Mouse (Mus musculus) myocyte (in vitro differentiated cells): Measurements from ENCODE around the gene 4930404N11Rik. TPM values are rescaled to one million over a fixed set of nuclear protein-coding genes. Genes with fewer than 3 reads are reported as not detected.

ENCODE experiments used
- H3K27me3 ChIP-seq: one replicate; pipeline ENCODE4 v1.6.1; 2011; ENCODE audit not compliant: control insufficient read depth, insufficient read depth, insufficient read length
- H3K36me3 ChIP-seq: one replicate; pipeline ENCODE4 v1.6.1; 2011; ENCODE audit not compliant: control insufficient read depth, insufficient read depth
- H3K4me2 ChIP-seq: one replicate; pipeline ENCODE4 v1.6.1; 2011; ENCODE audit warnings: low read depth, control low read depth
- H3K4me3 ChIP-seq: one replicate; pipeline ENCODE4 v1.5.1; 2011; ENCODE audit warnings: mild to moderate bottlenecking, control low read depth, moderate library complexity
- H3K79me2 ChIP-seq: one replicate; pipeline ENCODE4 v1.6.1; 2011; ENCODE audit not compliant: control insufficient read depth, insufficient read depth
- H3ac ChIP-seq: one replicate; pipeline ENCODE4 v1.6.1; 2011; ENCODE audit not compliant: control insufficient read depth, insufficient read length
- CEBPB ChIP-seq: IDR thresholded peaks from 2 replicates; pipeline ENCODE4 v1.6.1; 2011; ENCODE audit warnings: mild to moderate bottlenecking, moderate library complexity; ENCODE audit not compliant: poor library complexity, insufficient read depth, severe bottlenecking
- MYOD1 ChIP-seq, 3 experiments: IDR thresholded peaks; one replicate each; pipeline ENCODE4 v1.6.1; 2011; ENCODE audit warnings: control low read depth in 2 of 3, low read depth in 2 of 3, mild to moderate bottlenecking in 2 of 3, moderate library complexity in 1 of 3; ENCODE audit not compliant: insufficient read length in 2 of 3, control insufficient read depth in 1 of 3
- MYOG ChIP-seq, 3 experiments: IDR thresholded peaks; one replicate each; pipeline ENCODE4 v1.6.1; 2011; ENCODE audit warnings: control low read depth in 2 of 3, low read depth in 2 of 3, mild to moderate bottlenecking in 2 of 3; ENCODE audit not compliant: insufficient read length in 2 of 3, control insufficient read depth in 1 of 3, insufficient read depth in 1 of 3
- POLR2A ChIP-seq: IDR thresholded peaks from one replicate; pipeline ENCODE4 v1.6.1; 2011; ENCODE audit warnings: low read depth, mild to moderate bottlenecking, control low read depth, moderate library complexity; ENCODE audit not compliant: insufficient read length
- POLR2AphosphoS2 ChIP-seq: IDR thresholded peaks from one replicate; pipeline ENCODE4 v1.6.1; 2011; ENCODE audit warnings: low read depth, control low read depth; ENCODE audit not compliant: insufficient read length
- REST ChIP-seq: IDR thresholded peaks from one replicate; pipeline ENCODE4 v1.6.1; 2011; ENCODE audit warnings: mild to moderate bottlenecking, control low read depth, moderate library complexity; ENCODE audit not compliant: insufficient read depth, insufficient read length
- SRF ChIP-seq: IDR thresholded peaks from one replicate; pipeline ENCODE4 v1.6.1; 2011; ENCODE audit warnings: low read depth; ENCODE audit not compliant: control insufficient read depth, insufficient read length
- TCF12 ChIP-seq: IDR thresholded peaks from one replicate; pipeline ENCODE4 v1.6.1; 2011; ENCODE audit warnings: mild to moderate bottlenecking, control low read depth; ENCODE audit not compliant: poor library complexity, insufficient read depth, severe bottlenecking
- TCF3 ChIP-seq: IDR thresholded peaks from one replicate; pipeline ENCODE4 v1.6.1; 2011; ENCODE audit warnings: low read depth, control low read depth; ENCODE audit not compliant: insufficient read length
- USF1 ChIP-seq: IDR thresholded peaks from one replicate; pipeline ENCODE4 v1.6.1; 2011; ENCODE audit warnings: low read depth, mild to moderate bottlenecking, control low read depth, moderate library complexity
- polyA plus RNA-seq: library from polyadenylated mRNA; unstranded; fragments of >200 nt; fragmentation: generic; extraction: Trizol; gene quantifications from one replicate; pipeline ENCODE4 v1.2.1, GENCODE M21; 2012; ENCODE audit warnings: missing spikeins

The 4930404N11Rik gene
- polyA plus RNA-seq, 1 experiment = 0.92 TPM

- Histone ChIP-seq H3K27me3 (no peaks in the 10 kb centered on the region), H3K4me2 (no peak overlapping the region), H3ac (no peak overlapping the region), H3K79me2 (peaks cover 5% of the 10 kb centered on the region), H3K36me3 (peaks cover 9% of the 10 kb centered on the region), H3K4me3 (no peak overlapping the region)
- TF ChIP-seq TCF12 (no peak), MYOD1 (IDR thresholded peaks at IDR 0.05; ENCODE audit: control insufficient read depth in 1 of 3, insufficient read length in 2 of 3, low read depth in 2 of 3) (no peak), CEBPB (no peak)
Measured at GRCm38 (mm10) chr10:81362336-81362949, 3.2 kb downstream of the 4930404N11Rik start.

- H3K4me2 ChIP-seq = peak overlapping the region; percentile 44
Measured at GRCm38 (mm10) chr10:81360721-81361120, 4.9 kb downstream of the 4930404N11Rik start.

GRCm38 (mm10) chr10:81358841-81359240 lies 6.8 kb downstream of the 4930404N11Rik start:
- H3K36me3 ChIP-seq = no peaks in the 10 kb centered on the region
- peak overlapping the region; percentile 55 for H3K4me3 ChIP-seq
- peak overlapping the region; percentile 92 for H3K4me2 ChIP-seq
- H3ac ChIP-seq = no peak overlapping the region
- no peaks in the 10 kb centered on the region for H3K27me3 ChIP-seq
- TF ChIP-seq TCF12 (no peak), MYOD1 (IDR thresholded peaks at IDR 0.05; ENCODE audit: control insufficient read depth in 1 of 3, insufficient read length in 2 of 3, low read depth in 2 of 3) (no peak), USF1 (no peak), MYOG (IDR thresholded peaks at IDR 0.05; ENCODE audit: control insufficient read depth in 1 of 3, insufficient read depth in 1 of 3, insufficient read length in 2 of 3, low read depth in 2 of 3) (no peak), REST (no peak)
- peaks cover 5% of the 10 kb centered on the region for H3K79me2 ChIP-seq

More at GRCm38 (mm10) chr10:81360721-81361120, 4.9 kb downstream of the 4930404N11Rik start:
- no peak overlapping the region for H3ac ChIP-seq
- no peaks in the 10 kb centered on the region for H3K36me3 ChIP-seq
- TF ChIP-seq USF1 = peak; percentile 39
- TF ChIP-seq TCF12 = no peak
- H3K4me3 ChIP-seq = no peak overlapping the region
- peaks cover 5% of the 10 kb centered on the region for H3K79me2 ChIP-seq
- no peaks in the 10 kb centered on the region for H3K27me3 ChIP-seq

GRCm38 (mm10) chr10:81358209-81358608 lies 7.4 kb downstream of the 4930404N11Rik start:
- no peak for TF ChIP-seq MYOD1 (IDR thresholded peaks at IDR 0.05; ENCODE audit: control insufficient read depth in 1 of 3, insufficient read length in 2 of 3, low read depth in 2 of 3)
- TF ChIP-seq MYOG (IDR thresholded peaks at IDR 0.05; ENCODE audit: control insufficient read depth in 1 of 3, insufficient read depth in 1 of 3, insufficient read length in 2 of 3, low read depth in 2 of 3) = peak in 1 of 3 experiments; percentile 40
- Histone ChIP-seq H3ac (peak overlapping the region; percentile 25), H3K27me3 (no peaks in the 10 kb centered on the region)

GRCm38 (mm10) chr10:81356991-81357844 lies 8.4 kb downstream of the 4930404N11Rik start, which contains the start of gene Mfsd12:
Gene Mfsd12 (plus strand): TSS chr10:81357491.
- Histone ChIP-seq H3K36me3 (no peaks in the 10 kb centered on the region), H3K4me3 (peak within 1 kb of the TSS; percentile 55), H3ac (peak within 1 kb of the TSS; percentile 25), H3K4me2 (peak within 1 kb of the TSS; percentile 92), H3K27me3 (no peaks in the 10 kb centered on the region), H3K79me2 (peaks cover 5% of the 10 kb centered on the region)
- no peak for TF ChIP-seq TCF3
- TF ChIP-seq MYOG (IDR thresholded peaks at IDR 0.05; ENCODE audit: control insufficient read depth in 1 of 3, insufficient read depth in 1 of 3, insufficient read length in 2 of 3, low read depth in 2 of 3) = peak in 1 of 3 experiments; percentile 25
- TF ChIP-seq MYOD1 (IDR thresholded peaks at IDR 0.05; ENCODE audit: control insufficient read depth in 1 of 3, insufficient read length in 2 of 3, low read depth in 2 of 3) = peak in 1 of 3 experiments; percentile 35
- TF ChIP-seq POLR2A = peak; percentile 95
- TF ChIP-seq SRF = peak; percentile 64
- peak; percentile 86 for TF ChIP-seq POLR2AphosphoS2
- no peak for TF ChIP-seq TCF12

More at GRCm38 (mm10) chr10:81358209-81358608, 7.4 kb downstream of the 4930404N11Rik start:
- peak overlapping the region; percentile 92 for H3K4me2 ChIP-seq
- H3K4me3 ChIP-seq = peak overlapping the region; percentile 55
- peaks cover 5% of the 10 kb centered on the region for H3K79me2 ChIP-seq
- no peaks in the 10 kb centered on the region for H3K36me3 ChIP-seq
